Mouse (Mus musculus) MEL (cell line): Measurements from ENCODE around the gene Ttll1. TPM values are rescaled to one million over a fixed set of nuclear protein-coding genes. Genes with fewer than 3 reads are reported as not detected.
A peak's percentile ranks its signal among the peaks of the same experiment; 100 is the strongest.

ENCODE experiments used
- DNase-seq: peaks from one replicate; pipeline ENCODE4 v3.0.0; 2011; ENCODE audit warnings: low read depth, low spot score
- H3K27ac ChIP-seq: 2 replicates; pipeline ENCODE4 v1.5.1; 2012; ENCODE audit warnings: low read depth, mild to moderate bottlenecking, control low read depth, low read length, moderate library complexity; ENCODE audit not compliant: control insufficient read depth
- H3K27me3 ChIP-seq, 2 experiments: fragments of 150-350 bp in 1 of 2; sonication (generic) in 1 of 2; 2 replicates each; pipeline ENCODE4 v1.6.1; 2012; ENCODE audit warnings: low read length in 2 of 2, mild to moderate bottlenecking in 2 of 2, improper control_type of control experiment in 1 of 2, moderate library complexity in 1 of 2; ENCODE audit not compliant: insufficient read depth in 2 of 2, control insufficient read depth in 1 of 2
- H3K36me3 ChIP-seq, 2 experiments: 2 replicates each; pipeline ENCODE4 v1.6.1; 2012 to 2014; ENCODE audit warnings: low read length in 2 of 2, improper control_type of control experiment in 1 of 2, inconsistent platforms in 1 of 2, mild to moderate bottlenecking in 1 of 2; ENCODE audit not compliant: insufficient read depth in 2 of 2, control insufficient read depth in 1 of 2
- H3K4me1 ChIP-seq, 2 experiments: fragments of 150-350 bp in 1 of 2; sonication (generic) in 1 of 2; 2 replicates each; pipeline ENCODE4 v1.6.1; 2012; ENCODE audit warnings: low read length in 2 of 2, improper control_type of control experiment in 1 of 2, mild to moderate bottlenecking in 1 of 2; ENCODE audit not compliant: insufficient read depth in 2 of 2, control insufficient read depth in 1 of 2
- H3K4me3 ChIP-seq, 2 experiments: fragments of 150-350 bp in 1 of 2; sonication (generic) in 1 of 2; 2 replicates each; pipeline ENCODE4 v1.5.1; 2012; ENCODE audit warnings: low read depth in 2 of 2, low read length in 2 of 2, mild to moderate bottlenecking in 2 of 2, moderate library complexity in 2 of 2, control low read depth in 1 of 2, improper control_type of control experiment in 1 of 2; ENCODE audit not compliant: control insufficient read depth in 1 of 2, insufficient read depth in 1 of 2
- H3K79me2 ChIP-seq: 2 replicates; pipeline ENCODE4 v1.6.1; 2012; ENCODE audit warnings: mild to moderate bottlenecking, low read length, moderate library complexity; ENCODE audit not compliant: control insufficient read depth, poor library complexity, insufficient read depth
- H3K9ac ChIP-seq: 2 replicates; pipeline ENCODE4 v1.6.1; 2012; ENCODE audit warnings: low read depth, mild to moderate bottlenecking, control low read depth, low read length, moderate library complexity; ENCODE audit not compliant: control insufficient read depth, poor library complexity, severe bottlenecking
- H3K9me3 ChIP-seq: fragments of 150-350 bp; sonication (generic); replicated peaks from 2 replicates; pipeline ENCODE4 v1.6.1; 2012; ENCODE audit warnings: mild to moderate bottlenecking, low read length, improper control_type of control experiment, moderate library complexity; ENCODE audit not compliant: insufficient read depth
- BHLHE40 ChIP-seq: IDR thresholded peaks from 2 replicates; pipeline ENCODE4 v1.6.1; 2012; ENCODE audit warnings: low read depth, mild to moderate bottlenecking, inconsistent platforms, low read length, improper control_type of control experiment, borderline replicate concordance
- CHD1 ChIP-seq: IDR thresholded peaks from 2 replicates; pipeline ENCODE4 v1.6.1; 2012; ENCODE audit warnings: low read depth, mild to moderate bottlenecking, inconsistent platforms, low read length, improper control_type of control experiment
- CHD2 ChIP-seq: IDR thresholded peaks from 2 replicates; pipeline ENCODE4 v1.6.1; 2011; ENCODE audit warnings: low read length, improper control_type of control experiment
- CTCF ChIP-seq, 3 experiments: IDR thresholded peaks in 2 of 3; conservative IDR thresholded peaks in 1 of 3; 2 replicates each; pipeline ENCODE4 v1.5.1; 2011 to 2012; ENCODE audit warnings: low read length in 3 of 3, low read depth in 2 of 3, mild to moderate bottlenecking in 2 of 3, improper control_type of control experiment in 1 of 3, inconsistent platforms in 1 of 3, mixed read lengths in 1 of 3, moderate library complexity in 1 of 3; ENCODE audit not compliant: control insufficient read depth in 1 of 3, insufficient read depth in 1 of 3, poor library complexity in 1 of 3, severe bottlenecking in 1 of 3
- E2F4 ChIP-seq: IDR thresholded peaks from 2 replicates; pipeline ENCODE4 v1.6.1; 2011; ENCODE audit warnings: low read depth, low read length, improper control_type of control experiment, borderline replicate concordance
- ELF1 ChIP-seq: IDR thresholded peaks from 2 replicates; pipeline ENCODE4 v1.6.1; 2014; ENCODE audit warnings: low read depth, mild to moderate bottlenecking, inconsistent platforms, low read length, improper control_type of control experiment, moderate library complexity
- EP300 ChIP-seq, 2 experiments: IDR thresholded peaks; 2 replicates each; pipeline ENCODE4 v1.6.1; 2011; ENCODE audit warnings: improper control_type of control experiment in 2 of 2, low read length in 2 of 2, low read depth in 1 of 2, mild to moderate bottlenecking in 1 of 2
- GABPA ChIP-seq: IDR thresholded peaks from 2 replicates; pipeline ENCODE4 v1.6.1; 2012; ENCODE audit warnings: low read depth, mild to moderate bottlenecking, inconsistent platforms, low read length, improper control_type of control experiment, moderate library complexity
- GATA1 ChIP-seq: IDR thresholded peaks from 2 replicates; pipeline ENCODE4 v1.6.1; 2011; ENCODE audit warnings: low read depth, low read length, improper control_type of control experiment
- JUND ChIP-seq: IDR thresholded peaks from 2 replicates; pipeline ENCODE4 v1.6.1; 2011; ENCODE audit warnings: low read depth, mild to moderate bottlenecking, improper control_type of control experiment, low read length
- KAT2A ChIP-seq: conservative IDR thresholded peaks from 2 replicates; pipeline ENCODE4 v1.6.1; 2012; ENCODE audit warnings: low read depth, low read length, improper control_type of control experiment, inconsistent platforms
- MAFK ChIP-seq: IDR thresholded peaks from 2 replicates; pipeline ENCODE4 v1.6.1; 2011; ENCODE audit warnings: low read depth, mild to moderate bottlenecking, low read length, improper control_type of control experiment, borderline replicate concordance
- MEF2A ChIP-seq: IDR thresholded peaks from 2 replicates; pipeline ENCODE4 v1.6.1; 2014; ENCODE audit warnings: low read depth, mild to moderate bottlenecking, inconsistent platforms, low read length, improper control_type of control experiment; ENCODE audit not compliant: poor library complexity, insufficient replicate concordance, severe bottlenecking; ENCODE audit errors: extremely low read depth
- MXI1 ChIP-seq: IDR thresholded peaks from 2 replicates; pipeline ENCODE4 v1.6.1; 2011; ENCODE audit warnings: mild to moderate bottlenecking, low read depth, low read length, improper control_type of control experiment
- MYB ChIP-seq: IDR thresholded peaks from 2 replicates; pipeline ENCODE4 v1.6.1; 2011; ENCODE audit warnings: mild to moderate bottlenecking, low read depth, low read length, improper control_type of control experiment
- POLR2A ChIP-seq, 2 experiments: IDR thresholded peaks; 2 replicates each; pipeline ENCODE4 v1.6.1; 2011 to 2012; ENCODE audit warnings: low read length in 2 of 2, mild to moderate bottlenecking in 2 of 2, control low read depth in 1 of 2, improper control_type of control experiment in 1 of 2, low read depth in 1 of 2, moderate library complexity in 1 of 2; ENCODE audit not compliant: control insufficient read depth in 1 of 2, insufficient read depth in 1 of 2, poor library complexity in 1 of 2
- TAL1 ChIP-seq: IDR thresholded peaks from 2 replicates; pipeline ENCODE4 v1.6.1; 2012; ENCODE audit warnings: mild to moderate bottlenecking, inconsistent platforms, low read length, moderate library complexity, mixed read lengths
- TBP ChIP-seq: IDR thresholded peaks from 2 replicates; pipeline ENCODE4 v1.8.0; 2011; ENCODE audit warnings: low read depth, low read length, improper control_type of control experiment
- TCF12 ChIP-seq: IDR thresholded peaks from 2 replicates; pipeline ENCODE4 v1.6.1; 2014; ENCODE audit warnings: low read depth, mild to moderate bottlenecking, inconsistent platforms, low read length, improper control_type of control experiment, moderate library complexity
- UBTF ChIP-seq: IDR thresholded peaks from 2 replicates; pipeline ENCODE4 v1.6.1; 2012; ENCODE audit warnings: low read depth, mild to moderate bottlenecking, inconsistent platforms, low read length, improper control_type of control experiment, moderate library complexity, borderline replicate concordance; ENCODE audit not compliant: insufficient read depth
- USF1 ChIP-seq: IDR thresholded peaks from 2 replicates; pipeline ENCODE4 v1.6.1; 2014; ENCODE audit warnings: low read depth, mild to moderate bottlenecking, inconsistent platforms, low read length, improper control_type of control experiment, moderate library complexity
- ZKSCAN1 ChIP-seq: IDR thresholded peaks from 2 replicates; pipeline ENCODE4 v1.6.1; 2012; ENCODE audit warnings: low read depth, mild to moderate bottlenecking, inconsistent platforms, low read length, improper control_type of control experiment, moderate library complexity
- ZMIZ1 ChIP-seq: IDR thresholded peaks from 2 replicates; pipeline ENCODE4 v1.6.1; 2012; ENCODE audit warnings: low read depth, mild to moderate bottlenecking, inconsistent platforms, low read length, improper control_type of control experiment, moderate library complexity
- ZNF384 ChIP-seq: IDR thresholded peaks from 2 replicates; pipeline ENCODE4 v1.6.1; 2012; ENCODE audit warnings: low read depth, mild to moderate bottlenecking, inconsistent platforms, low read length, improper control_type of control experiment
- polyA plus RNA-seq, 2 experiments: library from polyadenylated mRNA; stranded (reverse) in 1 of 2; unstranded in 1 of 2; fragments of >175 nt in 1 of 2; fragments of >200 nt in 1 of 2; gene quantifications; 2 replicates each; pipeline versions ENCODE4 v1.2.1 to v1.2.4; 2012; ENCODE audit warnings: low replicate concordance in 2 of 2, low read depth in 1 of 2; ENCODE audit not compliant: insufficient read length in 2 of 2, insufficient read depth in 1 of 2, missing spikeins in 1 of 2
- total RNA-seq: library from RNA; depleted of rRNA; stranded (reverse); fragments of 300-350 nt; gene quantifications from 2 replicates; pipeline ENCODE4 v1.2.3, GENCODE M21; 2012

Gene Ttll1
- total and polyA plus RNA-seq, 3 experiments, result 3.4 to 14.1 TPM; not detected in 1

GRCm38 (mm10) chr15:83442495-83443037 is 68.1 kb downstream of the Ttll1 start:
- TF ChIP-seq TAL1 (peak; percentile 21; the same call in 1 of the 2 replicates), BHLHE40 (no peak), ELF1 (no peak), CHD2 (no peak), CHD1 (no peak), E2F4 (no peak), ZKSCAN1 (no peak), MYB (no peak), ZNF384 (no peak), JUND (no peak), KAT2A (no peak), UBTF (no peak), ZMIZ1 (no peak), TCF12 (0 out of 2 replicates have a peak, but pooled peaks have one; percentile 12), USF1 (no peak), EP300 (IDR thresholded peaks at IDR 0.05; ENCODE audit: low read depth in 1 of 2, low read length in 2 of 2) (peak; percentile 25 to 53; a peak in 3 of 4 replicates), GATA1 (no peak)
- Histone ChIP-seq H3K27me3 (no peaks in the 10 kb centered on the region), H3K9me3 (no peaks in the 10 kb centered on the region), H3K4me1 (peaks cover 13 to 20% of the 10 kb centered on the region in 2 experiments), H3K27ac (no peak overlapping the region), H3K4me3 (no peak overlapping the region), H3K36me3 (peaks cover 2 to 16% of the 10 kb centered on the region in 2 experiments; a peak in 3 of 4 replicates), H3K79me2 (peaks cover 39% of the 10 kb centered on the region), H3K9ac (no peak overlapping the region)
- peak; percentile 55 for DNase-seq

GRCm38 (mm10) chr15:83440726-83441125 is 70.0 kb downstream of the Ttll1 start:
- peaks cover 21% of the 10 kb centered on the region in 2 experiments for H3K4me1 ChIP-seq
- no peak overlapping the region for H3K9ac ChIP-seq
- DNase-seq, result no peak
- no peaks in the 10 kb centered on the region for H3K9me3 ChIP-seq
- no peak for TF ChIP-seq CHD2
- no peak for TF ChIP-seq MYB
- TF ChIP-seq POLR2A (IDR thresholded peaks at IDR 0.05; ENCODE audit: control insufficient read depth in 1 of 2, insufficient read depth in 1 of 2, low read depth in 1 of 2, low read length in 2 of 2, poor library complexity in 1 of 2), result no peak
- TF ChIP-seq MAFK, result no peak
- TF ChIP-seq USF1, result no peak
- no peak for TF ChIP-seq ZMIZ1
- no peak for TF ChIP-seq TCF12
- no peak for TF ChIP-seq TBP
- no peak for TF ChIP-seq CTCF (IDR thresholded peaks at IDR 0.05 in 2 of 3, conservative IDR thresholded peaks at IDR 0.05 in 1 of 3; ENCODE audit: control insufficient read depth in 1 of 3, insufficient read depth in 1 of 3, low read depth in 2 of 3, low read length in 3 of 3, poor library complexity in 1 of 3, severe bottlenecking in 1 of 3)
- TF ChIP-seq MXI1, result no peak
- no peak for TF ChIP-seq EP300 (IDR thresholded peaks at IDR 0.05; ENCODE audit: low read depth in 1 of 2, low read length in 2 of 2)
- TF ChIP-seq GATA1, result no peak
- no peak for TF ChIP-seq GABPA
- TF ChIP-seq ZNF384, result no peak
- TF ChIP-seq JUND, result no peak
- no peak for TF ChIP-seq MEF2A
- no peaks in the 10 kb centered on the region for H3K27me3 ChIP-seq
- no peak overlapping the region for H3K27ac ChIP-seq
- peaks cover 36% of the 10 kb centered on the region for H3K79me2 ChIP-seq
- H3K36me3 ChIP-seq, result peaks cover 2 to 20% of the 10 kb centered on the region in 2 experiments; a peak in 3 of 4 replicates
- H3K4me3 ChIP-seq, result no peak overlapping the region
